10 mouse cellular contexts compared by ENCODE assay signal in the genomic region with DNA sequence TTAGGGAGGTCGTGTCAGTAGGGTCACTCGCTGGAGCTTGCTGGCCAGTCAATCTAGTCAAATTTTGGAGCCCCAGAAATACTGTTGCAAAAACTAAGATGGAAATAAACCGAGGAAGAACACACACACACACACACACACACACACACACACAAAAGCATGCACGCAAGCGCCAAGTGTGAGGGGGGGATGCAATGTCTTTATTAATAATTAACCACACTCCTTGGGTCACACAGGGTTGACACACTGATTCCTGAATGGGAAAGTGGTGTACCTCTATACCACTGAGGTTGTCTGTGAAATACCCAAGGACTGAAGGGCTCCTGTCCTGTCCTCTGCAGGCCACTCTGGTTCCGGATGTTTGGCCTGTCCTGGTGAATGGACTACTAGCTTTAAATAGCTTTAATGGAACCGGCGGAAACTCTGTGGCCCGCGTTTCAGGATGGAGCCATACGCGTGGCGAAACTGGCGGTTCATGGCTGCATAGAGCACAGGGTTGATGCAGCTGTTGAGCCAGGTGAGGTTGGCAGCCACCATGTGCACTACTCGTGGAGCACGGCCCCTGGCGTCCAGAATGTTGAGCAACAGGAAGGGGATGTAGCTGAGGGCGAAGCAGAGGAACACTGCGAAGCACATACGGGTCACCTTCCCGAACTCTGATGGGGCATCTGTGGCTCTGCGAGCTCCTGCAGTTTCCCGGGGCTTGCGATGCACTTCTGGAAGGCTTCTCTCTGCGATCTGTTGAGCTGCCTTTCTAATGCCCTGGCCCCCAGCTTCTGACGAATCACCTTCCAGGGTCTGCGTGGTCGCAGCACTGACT. TPM values are rescaled to one million over a fixed set of nuclear protein-coding genes. Genes with fewer than 3 reads are reported as not detected.
DNase-seq lines count a peak whose midpoint lies in the region; ATAC-seq and TF ChIP-seq lines count a peak whose summit lies in the region.
"Had no signal": no experiment of that assay in that cellular context is flagged by ENCODE, and none has a peak within 500 bp of the region (broad histone marks: within the 10 kb centered on the region; RNA-seq: fewer than 3 reads in every experiment).

No protein-coding gene starts in this region.

- ATAC-seq in kidney, embryonic 15.5 days (replicated peaks; ENCODE audit: low FRiP score): no peak
- 0 out of 2 replicates have a peak, but pooled peaks have one; percentile 20 for ATAC-seq in megakaryocyte, adult 5-6 weeks (ENCODE audit: poor library complexity, severe bottlenecking)

- no peaks in the 10 kb centered on the region for H3K9me3 ChIP-seq in heart, embryonic 10.5 days
- H3K9me3 ChIP-seq in kidney, embryonic 15.5 days (replicated peaks): no peaks in the 10 kb centered on the region
- H3K9me3 ChIP-seq: G1E; hindbrain, embryonic 15.5 days had no signal

- peak overlapping the region; percentile 45 for H3K4me3 ChIP-seq in heart, embryonic 10.5 days
- no peak overlapping the region for H3K4me3 ChIP-seq in embryonic fibroblast, embryonic 13.5 days (ENCODE audit: insufficient read depth, low read length)
- H3K4me3 ChIP-seq in kidney, embryonic 15.5 days (replicated peaks): peak overlapping the region; percentile 7; the same call in 1 of the 2 replicates
- H3K4me3 ChIP-seq: hindbrain, embryonic 15.5 days had no signal

- H3K9ac ChIP-seq in kidney, embryonic 15.5 days: no peak overlapping the region

- peaks cover 42% of the 10 kb centered on the region for H3K4me1 ChIP-seq in heart, embryonic 10.5 days
- peaks cover 12% of the 10 kb centered on the region for H3K4me1 ChIP-seq in embryonic fibroblast, embryonic 13.5 days (ENCODE audit: control insufficient read depth, insufficient read depth, low read length)
- peaks cover 70% of the 10 kb centered on the region for H3K4me1 ChIP-seq in kidney, embryonic 15.5 days

- no peaks in the 10 kb centered on the region for H3K36me3 ChIP-seq in heart, embryonic 10.5 days
- no peaks in the 10 kb centered on the region for H3K36me3 ChIP-seq in kidney, embryonic 15.5 days
- H3K36me3 ChIP-seq: hindbrain, embryonic 15.5 days had no signal

- peak overlapping the region; percentile 37; the same call in 1 of the 2 replicates for H3K27ac ChIP-seq in heart, embryonic 10.5 days
- H3K27ac ChIP-seq in embryonic fibroblast, embryonic 13.5 days (ENCODE audit: insufficient read depth, low read length): no peak overlapping the region
- H3K27ac ChIP-seq in kidney, embryonic 15.5 days: peak overlapping the region; percentile 15

- peaks cover 20% of the 10 kb centered on the region for H3K27me3 ChIP-seq in heart, embryonic 10.5 days (ENCODE audit: insufficient read depth, poor library complexity, severe bottlenecking)
- H3K27me3 ChIP-seq in kidney, embryonic 15.5 days: no peaks in the 10 kb centered on the region
- H3K27me3 ChIP-seq: hindbrain, embryonic 15.5 days had no signal

- no peak for DNase-seq in heart, embryonic 10.5 days (ENCODE audit: low spot score)
- no peak for DNase-seq in heart, postnatal 25 days (ENCODE audit: low spot score)
- DNase-seq in ovary, postnatal 10 days (ENCODE audit: low spot score): no peak
- no peak for DNase-seq in layer of hippocampus, postnatal 10 days (ENCODE audit: low spot score in 2 of 2)
- DNase-seq in urinary bladder, adult 2 months (ENCODE audit: low spot score): no peak

- intact Hi-C loops in heart, postnatal 25 days (cut with DNase I): loop anchor here (5.0 to 10.0 kb wide), 2 partner anchors 53 to 106 kb away; a partner anchor contains a TSS

- TF ChIP-seq POLR2A in embryonic fibroblast, embryonic 13.5 days (IDR thresholded peaks at IDR 0.05; ENCODE audit: low read depth, low read length): no peak

- WGBS in heart, embryonic 10.5 days: 36% methylated on average over 28 of the region's 28 CpGs
- WGBS in kidney, embryonic 15.5 days: 44% methylated on average over 28 of the region's 28 CpGs

- H3K4me2 ChIP-seq in kidney, embryonic 15.5 days: peak overlapping the region; percentile 40
- H3K4me2 ChIP-seq: hindbrain, embryonic 15.5 days had no signal

- TF ChIP-seq CTCF in embryonic fibroblast, embryonic 13.5 days (IDR thresholded peaks at IDR 0.05; ENCODE audit: borderline replicate concordance, insufficient read depth, low read length): peak; percentile 57; the same call in 1 of the 2 replicates

RNA-seq across cellular contexts. Expression of a gene that starts 2.1 kb away (rescaled TPM):
- polyA plus RNA-seq in heart, embryonic 10.5 days (2016; fragmentation: Nextera tagmentation; extraction: Ambion mirVana): 0.35 TPM in 1 of 2 replicates, not detected in the other
- total RNA-seq in heart, postnatal 25 days (2021): not detected
- 0.40 TPM in 1 of 2 replicates, not detected in the other for polyA plus RNA-seq in embryonic fibroblast, embryonic 13.5 days (2011; ENCODE audit: insufficient read length, low read depth, missing spikeins)
- polyA plus RNA-seq in kidney, embryonic 15.5 days (2015; fragmentation: Nextera tagmentation; extraction: Ambion mirVana): 0.42 and 0.48 TPM in 2 replicates
- 2.9 and 3.8 TPM in 2 replicates for total RNA-seq in megakaryocyte, adult 5-6 weeks (2015)
- total RNA-seq in megakaryocyte, adult 5-6 weeks (2017): 1.7 and 3.3 TPM in 2 replicates
- total RNA-seq in layer of hippocampus, postnatal 10 days (2021): 1 to 10 TPM in 1 of 2 experiments, under 1 TPM in 1; 0.89 to 1.0 TPM
- not detected in 2 replicates for polyA plus RNA-seq in urinary bladder, adult 2 months (2012; rRNA removed)
- total RNA-seq: G1E had no signal
- polyA plus RNA-seq: G1E had no signal

RNA-seq across cellular contexts. Expression of a gene that starts 31.6 kb away (rescaled TPM):
- polyA plus RNA-seq in heart, embryonic 10.5 days (2016; fragmentation: Nextera tagmentation; extraction: Ambion mirVana): 8.9 and 15.8 TPM in 2 replicates
- total RNA-seq in heart, postnatal 25 days (2021): 10 to 100 TPM; 12.5 to 13.7 TPM
- polyA plus RNA-seq in embryonic fibroblast, embryonic 13.5 days (2011; ENCODE audit: insufficient read length, low read depth, missing spikeins): 25.0 and 27.6 TPM in 2 replicates
- polyA plus RNA-seq in kidney, embryonic 15.5 days (2015; fragmentation: Nextera tagmentation; extraction: Ambion mirVana): 12.5 and 14.4 TPM in 2 replicates
- 35.8 and 40.1 TPM in 2 replicates for total RNA-seq in megakaryocyte, adult 5-6 weeks (2015)
- total RNA-seq in megakaryocyte, adult 5-6 weeks (2017): 6.8 and 9.4 TPM in 2 replicates
- total RNA-seq in layer of hippocampus, postnatal 10 days (2021): 10 to 100 TPM; 36.5 to 45.0 TPM
- polyA plus RNA-seq in urinary bladder, adult 2 months (2012; rRNA removed): 9.9 and 15.6 TPM in 2 replicates

RNA-seq across cellular contexts. Expression of a gene that starts 35.8 kb away (rescaled TPM):
- polyA plus RNA-seq in heart, embryonic 10.5 days (2016; fragmentation: Nextera tagmentation; extraction: Ambion mirVana): 220 and 264 TPM in 2 replicates
- total RNA-seq in heart, postnatal 25 days (2021): 10 to 100 TPM; 51.8 to 53.4 TPM
- 141 and 143 TPM in 2 replicates for polyA plus RNA-seq in embryonic fibroblast, embryonic 13.5 days (2011; ENCODE audit: insufficient read length, low read depth, missing spikeins)
- 298 and 300 TPM in 2 replicates for polyA plus RNA-seq in kidney, embryonic 15.5 days (2015; fragmentation: Nextera tagmentation; extraction: Ambion mirVana)
- total RNA-seq in megakaryocyte, adult 5-6 weeks (2015): 246 and 255 TPM in 2 replicates
- 87.7 and 93.9 TPM in 2 replicates for total RNA-seq in megakaryocyte, adult 5-6 weeks (2017)
- total RNA-seq in layer of hippocampus, postnatal 10 days (2021): 100 to 1,000 TPM; 111 to 112 TPM
- 125 and 135 TPM in 2 replicates for polyA plus RNA-seq in urinary bladder, adult 2 months (2012; rRNA removed)

RNA-seq across cellular contexts. Expression of a gene that starts 50.1 kb away (rescaled TPM):
- polyA plus RNA-seq in heart, embryonic 10.5 days (2016; fragmentation: Nextera tagmentation; extraction: Ambion mirVana): 15.2 and 19.4 TPM in 2 replicates
- under 1 TPM; 0.42 to 0.64 TPM for total RNA-seq in heart, postnatal 25 days (2021)
- not detected in 2 replicates for polyA plus RNA-seq in embryonic fibroblast, embryonic 13.5 days (2011; ENCODE audit: insufficient read length, low read depth, missing spikeins)
- 5.1 and 6.2 TPM in 2 replicates for polyA plus RNA-seq in kidney, embryonic 15.5 days (2015; fragmentation: Nextera tagmentation; extraction: Ambion mirVana)
- total RNA-seq in megakaryocyte, adult 5-6 weeks (2015): 205 and 258 TPM in 2 replicates
- 218 and 249 TPM in 2 replicates for total RNA-seq in megakaryocyte, adult 5-6 weeks (2017)
- under 1 TPM in 1 of 2 experiments, not detected in 1; 0.39 TPM for total RNA-seq in layer of hippocampus, postnatal 10 days (2021)
- 0.28 and 0.34 TPM in 2 replicates for polyA plus RNA-seq in urinary bladder, adult 2 months (2012; rRNA removed)

RNA-seq across cellular contexts. Expression of a gene that starts 58.3 kb away (rescaled TPM):
- polyA plus RNA-seq in heart, embryonic 10.5 days (2016; fragmentation: Nextera tagmentation; extraction: Ambion mirVana): 60.6 and 98.7 TPM in 2 replicates
- total RNA-seq in heart, postnatal 25 days (2021): 10 to 100 TPM; 48.1 to 48.2 TPM
- polyA plus RNA-seq in embryonic fibroblast, embryonic 13.5 days (2011; ENCODE audit: insufficient read length, low read depth, missing spikeins): 161 and 346 TPM in 2 replicates
- polyA plus RNA-seq in kidney, embryonic 15.5 days (2015; fragmentation: Nextera tagmentation; extraction: Ambion mirVana): 32.8 and 41.3 TPM in 2 replicates
- total RNA-seq in megakaryocyte, adult 5-6 weeks (2015): 18.4 and 21.4 TPM in 2 replicates
- total RNA-seq in megakaryocyte, adult 5-6 weeks (2017): 8.3 and 9.5 TPM in 2 replicates
- total RNA-seq in layer of hippocampus, postnatal 10 days (2021): 1 to 10 TPM; 6.7 to 7.5 TPM
- polyA plus RNA-seq in urinary bladder, adult 2 months (2012; rRNA removed): 138 and 146 TPM in 2 replicates
